Mouse (Mus musculus): ENCODE data around the gene Ppp3cb.

DNA sequence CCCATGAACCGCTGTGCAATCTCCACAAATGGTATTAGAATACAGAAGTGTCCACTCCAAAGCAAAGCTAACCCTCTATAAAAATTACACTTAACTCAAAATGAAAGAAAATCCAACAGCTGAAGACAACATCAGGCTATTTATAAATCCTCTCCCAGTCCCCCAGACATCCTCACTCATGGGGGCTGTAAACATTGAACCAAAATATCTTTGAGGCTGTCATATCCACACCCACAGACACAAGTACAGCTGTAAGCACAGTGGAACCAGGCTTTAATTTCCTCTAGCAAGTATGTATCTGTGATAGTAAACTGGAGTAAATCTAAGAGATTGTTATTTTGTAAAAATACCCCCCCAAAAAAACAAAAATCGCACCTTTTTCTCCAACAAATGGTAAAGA is 26.2 kb downstream of the Ppp3cb start:
- no peak for TF ChIP-seq GATA1 (IDR thresholded peaks at IDR 0.05; ENCODE audit: borderline replicate concordance, low read length)
- no peak for TF ChIP-seq FLI1 (IDR thresholded peaks at IDR 0.05; ENCODE audit: low read length)
